Mouse (Mus musculus): ENCODE measurements at regions not wholly inside any gene's neighbourhood (a gene's known extent, or its start where the extent isn't known, plus 50 kb on each side); places are given as distances from the start of the nearest gene placed in this dataset.

DNA sequence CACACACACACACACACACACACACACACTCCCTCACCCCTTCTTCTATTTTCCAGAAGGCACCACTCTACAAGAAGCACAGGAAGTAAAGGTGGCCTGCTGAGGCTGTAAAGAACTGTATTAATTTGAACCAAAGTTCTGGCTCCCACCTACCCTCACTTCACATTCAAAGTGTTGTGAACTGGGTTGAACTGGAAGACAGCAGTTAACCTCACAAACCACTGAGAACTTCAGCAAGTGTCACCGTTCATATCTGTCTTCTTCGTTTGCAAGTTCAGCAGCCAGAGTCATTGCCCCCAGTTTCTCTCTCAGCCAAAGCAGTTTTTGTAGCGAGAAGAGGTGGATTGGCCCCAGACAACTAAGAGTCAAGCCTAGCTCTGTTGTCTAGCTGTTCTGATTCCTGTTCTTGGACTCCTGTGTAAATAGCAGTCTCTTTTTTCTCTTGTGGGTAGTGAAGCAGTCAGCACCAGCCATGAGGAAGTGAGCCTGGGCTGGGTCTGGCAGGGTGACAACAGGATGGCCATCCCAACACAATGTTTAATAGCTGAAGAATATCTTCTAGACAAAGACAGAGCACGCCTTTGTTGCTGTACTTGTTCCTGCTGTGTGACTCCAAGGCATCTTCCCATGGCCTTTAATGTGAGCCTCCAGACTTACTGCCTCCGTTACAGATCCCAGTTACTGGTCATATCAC, 452.0 kb upstream of the Meis1 start:
- peaks cover 12% of the 10 kb centered on the region for H3K4me1 ChIP-seq
- H3K27ac ChIP-seq (replicated peaks) = no peak overlapping the region; the same call in 1 of the 2 replicates
- no peaks in the 10 kb centered on the region for H3K36me3 ChIP-seq (replicated peaks)
- no peak overlapping the region for H3K4me3 ChIP-seq
- WGBS = 90% methylated on average over 5 of the region's 5 CpGs
- H3K27me3 ChIP-seq (replicated peaks; ENCODE audit: low read depth, poor library complexity, severe bottlenecking) = no peaks in the 10 kb centered on the region
- no peak for DNase-seq (ENCODE audit: low spot score)
- no peaks in the 10 kb centered on the region for H3K9me3 ChIP-seq

DNA sequence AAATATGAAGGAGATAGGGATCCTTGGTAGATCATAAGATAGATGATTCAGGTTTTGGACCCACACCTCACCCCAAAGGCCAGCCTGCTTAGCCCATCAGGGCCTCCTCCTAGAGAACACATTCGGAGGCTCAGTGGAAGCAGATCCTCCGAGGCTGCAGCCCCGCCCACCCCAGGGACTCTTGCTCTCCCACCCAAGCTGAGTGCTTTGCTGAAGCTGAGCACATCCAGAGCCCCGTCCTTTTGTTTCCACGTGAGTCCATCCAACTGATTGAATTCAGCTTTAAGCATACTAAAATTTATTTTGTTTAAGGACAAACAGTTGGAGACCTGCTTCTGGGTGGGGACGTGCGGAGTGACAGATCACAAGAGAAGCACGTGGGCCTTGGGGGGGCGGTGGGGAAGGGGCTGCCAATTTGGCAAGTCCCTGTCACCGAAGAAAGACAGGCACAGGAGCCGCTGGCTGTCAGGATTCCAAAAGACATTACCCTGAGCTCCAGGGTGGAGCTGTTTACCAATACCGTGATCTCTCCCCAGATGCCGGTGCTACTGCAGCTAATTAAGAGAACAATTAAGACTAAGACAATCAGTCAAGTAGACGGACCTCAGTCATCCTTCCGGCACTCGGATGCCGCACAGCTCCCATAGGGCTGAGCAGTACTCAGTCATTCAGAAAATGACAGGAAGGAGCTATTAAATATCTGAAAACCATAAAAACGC, 448.9 kb upstream of the Spred2 start:
- Histone ChIP-seq H3K27ac (replicated peaks) (no peak overlapping the region), H3K36me3 (replicated peaks) (no peaks in the 10 kb centered on the region), H3K9me3 (no peaks in the 10 kb centered on the region), H3K4me1 (peaks cover 8% of the 10 kb centered on the region), H3K27me3 (replicated peaks; ENCODE audit: low read depth, poor library complexity, severe bottlenecking) (no peaks in the 10 kb centered on the region), H3K4me3 (peak overlapping the region; percentile 32; the same call in 1 of the 2 replicates)
- 37% methylated on average over 18 of the region's 18 CpGs for WGBS
- no peak for DNase-seq (ENCODE audit: low spot score)

DNA sequence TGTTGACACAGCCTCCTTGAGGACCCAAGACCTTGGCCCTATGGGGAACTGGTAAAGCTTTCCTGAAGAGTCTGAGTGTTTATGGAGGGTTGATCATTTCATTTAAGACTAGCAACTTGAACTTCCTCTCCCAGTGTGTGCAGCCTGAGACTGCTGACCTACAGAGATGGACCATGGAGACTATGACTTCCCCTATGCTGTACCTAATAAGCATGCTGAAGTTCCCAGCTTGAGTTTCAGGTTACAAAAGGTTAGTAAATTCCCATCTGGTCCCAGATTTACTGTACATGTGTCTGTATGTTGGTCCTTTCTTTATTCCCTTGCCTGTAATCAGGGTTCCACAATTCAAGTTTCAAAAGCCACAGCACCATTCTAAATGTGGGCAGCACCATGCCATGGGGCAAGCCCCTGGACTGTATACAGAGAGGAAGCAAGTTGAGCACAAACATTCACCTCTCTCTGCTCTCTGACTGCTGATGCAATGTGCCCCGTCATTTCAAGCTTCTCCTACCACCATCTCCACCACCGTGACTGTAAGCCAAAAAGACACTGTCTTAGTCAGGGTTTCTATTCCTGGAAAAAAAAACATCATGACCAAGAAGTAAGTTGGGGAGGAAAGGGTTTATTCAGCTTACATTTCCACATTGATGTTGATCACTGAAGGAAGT, 431.0 kb upstream of the Spred2 start:
- no peaks in the 10 kb centered on the region for H3K27me3 ChIP-seq (replicated peaks; ENCODE audit: low read depth, poor library complexity, severe bottlenecking)
- no peaks in the 10 kb centered on the region for H3K36me3 ChIP-seq (replicated peaks)
- 82% methylated on average over 2 of the region's 2 CpGs for WGBS
- no peak overlapping the region for H3K27ac ChIP-seq (replicated peaks)
- no peak for DNase-seq (ENCODE audit: low spot score)
- 0 out of 2 replicates have a peak, but pooled peaks cover 3% of the 10 kb centered on the region for H3K9me3 ChIP-seq
- no peak overlapping the region for H3K4me3 ChIP-seq
- peaks cover 6% of the 10 kb centered on the region; the same call in 1 of the 2 replicates for H3K4me1 ChIP-seq

DNA sequence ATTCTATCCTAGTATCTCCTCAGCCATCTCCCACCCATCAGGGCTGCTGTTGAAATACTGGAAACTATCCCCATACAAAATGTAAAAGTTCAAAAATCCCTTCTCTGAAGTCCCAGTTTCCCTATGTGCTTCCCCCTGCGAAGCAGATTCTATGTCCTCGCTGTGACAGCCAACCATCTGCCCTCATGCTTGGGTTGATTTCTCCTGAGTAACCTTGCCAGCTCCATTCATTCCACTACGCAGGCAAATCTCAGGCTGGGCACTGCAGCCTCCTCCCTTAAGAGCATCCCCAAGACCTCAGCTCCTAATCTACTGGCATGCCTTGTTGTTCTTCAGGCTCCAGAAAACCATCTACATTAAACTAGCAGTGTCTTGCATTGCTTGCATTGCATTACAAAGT, 402.5 kb upstream of the Spred2 start:
- WGBS = 92% methylated on average over 3 of the region's 3 CpGs
- Histone ChIP-seq H3K4me3 (no peak overlapping the region), H3K27me3 (replicated peaks; ENCODE audit: low read depth, poor library complexity, severe bottlenecking) (peaks cover 11% of the 10 kb centered on the region; the same call in 1 of the 2 replicates), H3K9me3 (no peaks in the 10 kb centered on the region), H3K36me3 (replicated peaks) (no peaks in the 10 kb centered on the region), H3K4me1 (no peaks in the 10 kb centered on the region), H3K27ac (replicated peaks) (no peak overlapping the region)
- no peak for DNase-seq (ENCODE audit: low spot score)

DNA sequence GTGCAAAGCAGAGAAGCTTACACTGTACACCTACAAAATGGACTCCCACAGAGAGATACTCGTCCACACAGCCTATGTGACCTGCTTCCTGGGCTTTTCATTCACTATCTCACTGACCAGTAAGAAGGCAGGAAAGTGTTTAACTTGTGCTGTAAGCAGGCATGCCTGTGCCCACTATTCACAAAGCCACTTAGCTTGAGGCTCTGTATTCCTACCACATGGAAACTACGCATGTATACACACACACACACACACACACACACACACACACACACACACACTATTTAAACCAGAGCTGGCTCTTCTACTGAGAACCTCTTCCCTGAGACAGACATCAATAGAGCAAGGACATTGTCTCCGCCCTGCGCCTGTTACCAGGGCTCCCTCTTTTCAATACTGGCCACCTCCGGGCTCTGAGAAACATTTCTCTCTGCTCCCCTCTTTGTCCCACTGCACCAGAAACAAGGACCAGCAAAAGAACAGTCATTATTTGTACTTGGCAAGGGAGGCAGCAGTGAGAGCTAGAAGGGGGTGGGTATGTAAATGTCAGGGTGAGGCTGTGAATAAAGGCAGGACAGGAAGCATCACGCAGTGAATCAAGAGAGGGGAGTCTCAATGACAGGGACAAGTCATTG, 400.2 kb upstream of the Spred2 start:
- 46% methylated on average over 6 of the region's 6 CpGs for WGBS
- Histone ChIP-seq H3K27ac (replicated peaks) (no peak overlapping the region), H3K9me3 (no peaks in the 10 kb centered on the region), H3K4me3 (no peak overlapping the region), H3K36me3 (replicated peaks) (no peaks in the 10 kb centered on the region), H3K27me3 (replicated peaks; ENCODE audit: low read depth, poor library complexity, severe bottlenecking) (peaks cover 11% of the 10 kb centered on the region; the same call in 1 of the 2 replicates), H3K4me1 (no peaks in the 10 kb centered on the region)
- peak; percentile 18 for DNase-seq (ENCODE audit: low spot score)

DNA sequence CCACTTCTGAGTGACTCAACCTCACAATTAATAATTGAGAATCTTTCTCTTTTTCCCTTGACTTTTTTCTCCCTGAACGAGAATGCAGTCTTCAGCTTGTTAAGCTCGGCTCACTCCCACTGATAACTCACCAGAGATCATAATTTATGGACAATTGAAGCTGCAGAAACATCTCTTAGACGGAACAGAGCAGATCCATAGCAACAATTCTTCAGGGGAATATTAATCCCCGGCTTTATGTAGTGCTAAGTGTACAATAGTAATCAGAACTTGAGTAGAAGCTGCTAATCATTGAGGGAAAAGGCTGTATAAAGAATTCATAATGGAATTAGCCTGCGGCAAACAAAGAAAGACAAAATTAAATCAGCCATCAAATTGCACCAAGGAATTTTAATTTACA, 395.0 kb upstream of the Spred2 start:
- H3K4me1 ChIP-seq = peaks cover 20% of the 10 kb centered on the region
- H3K27ac ChIP-seq (replicated peaks) = no peak overlapping the region
- 80% methylated on average over 5 of the region's 5 CpGs for WGBS

DNA sequence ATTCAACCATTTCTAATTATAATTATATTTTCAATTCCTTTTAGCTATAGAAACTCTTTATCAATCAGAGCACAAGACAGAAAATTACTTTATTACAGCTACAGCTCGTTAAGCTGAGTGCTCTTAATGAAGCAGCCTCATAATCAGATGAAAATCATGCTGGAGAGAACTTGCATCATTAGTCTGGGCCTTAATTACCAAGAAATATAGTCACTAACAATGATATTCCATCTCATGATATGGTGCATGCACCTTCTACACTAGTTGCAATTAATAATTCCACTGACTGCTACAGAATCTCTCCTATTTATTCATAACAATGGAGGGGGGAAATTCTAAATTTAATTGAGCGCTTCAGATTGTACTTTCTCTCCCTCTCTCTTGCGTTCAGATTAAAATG, 393.5 kb upstream of the Spred2 start:
- H3K9me3 ChIP-seq = no peaks in the 10 kb centered on the region
- peaks cover 20% of the 10 kb centered on the region for H3K4me1 ChIP-seq
- DNase-seq (ENCODE audit: low spot score) = no peak
- H3K27me3 ChIP-seq (replicated peaks; ENCODE audit: low read depth, poor library complexity, severe bottlenecking) = peaks cover 17% of the 10 kb centered on the region
- H3K4me3 ChIP-seq = no peak overlapping the region
- H3K36me3 ChIP-seq (replicated peaks) = no peaks in the 10 kb centered on the region
- H3K27ac ChIP-seq (replicated peaks) = no peak overlapping the region
- 81% methylated on average over 3 of the region's 3 CpGs for WGBS

More for the DNA sequence above, 395.0 kb upstream of the Spred2 start:
- H3K9me3 ChIP-seq = no peaks in the 10 kb centered on the region
- H3K36me3 ChIP-seq (replicated peaks) = no peaks in the 10 kb centered on the region
- peaks cover 22% of the 10 kb centered on the region for H3K27me3 ChIP-seq (replicated peaks; ENCODE audit: low read depth, poor library complexity, severe bottlenecking)
- no peak overlapping the region for H3K4me3 ChIP-seq
- no peak for DNase-seq (ENCODE audit: low spot score)

DNA sequence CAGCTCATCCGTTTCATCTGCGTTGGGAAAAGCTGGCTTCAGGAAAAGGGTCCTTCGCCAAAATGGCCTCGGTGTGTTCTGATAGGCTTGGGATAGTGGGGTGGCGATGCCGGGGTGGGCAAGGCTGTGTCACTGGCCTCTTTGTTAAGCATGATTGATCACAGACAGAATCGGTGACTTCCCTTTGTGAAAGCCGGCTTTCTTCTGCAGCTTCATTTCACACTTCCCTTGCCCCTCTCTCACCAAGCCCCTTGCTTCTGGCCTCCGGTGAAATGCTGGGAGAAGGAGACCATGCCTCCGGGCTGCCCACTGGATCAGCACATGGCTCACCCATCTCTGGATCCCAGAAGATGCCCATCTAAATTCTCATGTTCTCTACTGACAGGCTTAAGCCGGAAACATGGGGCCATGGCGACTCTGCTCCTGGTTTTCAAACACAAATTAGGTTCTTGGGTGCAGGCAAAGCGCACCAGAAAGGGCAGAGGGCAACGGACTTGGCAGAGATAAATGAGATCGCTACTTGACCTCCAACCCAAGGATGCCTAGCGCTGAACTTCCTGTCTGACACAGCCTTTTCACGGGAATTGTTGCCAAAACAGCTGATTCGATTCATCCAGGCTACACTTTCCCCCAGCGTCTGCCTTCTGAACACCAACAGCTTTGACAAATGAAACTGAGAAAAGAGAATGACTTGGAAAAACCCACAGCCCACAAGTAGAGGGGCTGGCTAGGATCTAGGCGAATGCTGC, 392.7 kb upstream of the Spred2 start:
- peak overlapping the region; percentile 75 for H3K27ac ChIP-seq (replicated peaks)
- no peaks in the 10 kb centered on the region for H3K36me3 ChIP-seq (replicated peaks)
- peaks cover 20% of the 10 kb centered on the region for H3K4me1 ChIP-seq
- H3K27me3 ChIP-seq (replicated peaks; ENCODE audit: low read depth, poor library complexity, severe bottlenecking) = peaks cover 11% of the 10 kb centered on the region
- WGBS = 26% methylated on average over 20 of the region's 20 CpGs
- H3K4me3 ChIP-seq = peak overlapping the region; percentile 33
- peak; percentile 46 for DNase-seq (ENCODE audit: low spot score)
- no peaks in the 10 kb centered on the region for H3K9me3 ChIP-seq

DNA sequence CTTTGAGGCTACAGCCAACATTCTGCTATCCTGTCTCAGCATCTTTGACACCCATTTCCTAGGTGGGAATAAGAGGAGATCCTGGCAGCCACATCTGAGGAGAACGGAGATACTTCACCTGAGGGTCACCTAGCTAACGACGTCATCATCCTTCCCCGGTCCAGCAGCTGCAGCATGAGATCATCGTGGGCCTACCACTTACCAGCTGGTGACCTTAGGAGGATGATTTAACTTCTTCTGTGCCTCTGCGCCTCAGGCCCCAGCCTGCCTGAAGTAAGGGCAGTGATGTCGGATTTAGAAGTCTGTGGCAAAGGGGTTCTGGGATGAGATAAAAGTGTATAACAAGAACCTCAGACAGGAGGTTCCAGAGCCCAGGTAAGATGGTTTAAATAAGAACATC, 391.3 kb upstream of the Spred2 start:
- Histone ChIP-seq H3K36me3 (replicated peaks) (no peaks in the 10 kb centered on the region), H3K27me3 (replicated peaks; ENCODE audit: low read depth, poor library complexity, severe bottlenecking) (peaks cover 11% of the 10 kb centered on the region), H3K9me3 (no peaks in the 10 kb centered on the region), H3K4me1 (peaks cover 20% of the 10 kb centered on the region), H3K27ac (replicated peaks) (peak overlapping the region; percentile 75; the same call in 1 of the 2 replicates), H3K4me3 (no peak overlapping the region)
- 84% methylated on average over 7 of the region's 7 CpGs for WGBS
- DNase-seq (ENCODE audit: low spot score) = peak; percentile 9

DNA sequence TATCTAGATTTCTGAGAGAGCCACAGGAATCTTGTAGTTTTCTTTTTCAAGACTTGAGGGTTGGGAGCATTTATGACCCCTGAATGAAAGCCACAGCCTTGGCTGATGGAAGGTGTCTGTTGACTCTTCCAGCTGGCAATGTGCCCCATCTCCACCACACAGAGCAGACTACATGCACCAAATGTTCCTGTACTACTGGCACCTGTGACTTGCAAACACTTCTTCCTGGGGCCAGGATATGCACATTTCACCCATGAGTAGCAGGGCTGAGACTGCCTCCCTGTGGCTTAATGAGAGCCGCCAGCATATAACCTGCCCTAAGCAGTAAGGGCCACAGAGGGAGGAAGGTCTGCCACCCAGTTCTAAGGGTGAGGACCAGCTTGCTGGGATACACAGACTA, 390.5 kb upstream of the Spred2 start:
- no peaks in the 10 kb centered on the region for H3K36me3 ChIP-seq (replicated peaks)
- peaks cover 20% of the 10 kb centered on the region for H3K4me1 ChIP-seq
- H3K4me3 ChIP-seq = no peak overlapping the region
- H3K27me3 ChIP-seq (replicated peaks; ENCODE audit: low read depth, poor library complexity, severe bottlenecking) = peaks cover 11% of the 10 kb centered on the region
- 70% methylated on average over 1 of the region's 1 CpGs for WGBS
- H3K9me3 ChIP-seq = no peaks in the 10 kb centered on the region
- peak; percentile 13 for DNase-seq (ENCODE audit: low spot score)
- H3K27ac ChIP-seq (replicated peaks) = no peak overlapping the region

DNA sequence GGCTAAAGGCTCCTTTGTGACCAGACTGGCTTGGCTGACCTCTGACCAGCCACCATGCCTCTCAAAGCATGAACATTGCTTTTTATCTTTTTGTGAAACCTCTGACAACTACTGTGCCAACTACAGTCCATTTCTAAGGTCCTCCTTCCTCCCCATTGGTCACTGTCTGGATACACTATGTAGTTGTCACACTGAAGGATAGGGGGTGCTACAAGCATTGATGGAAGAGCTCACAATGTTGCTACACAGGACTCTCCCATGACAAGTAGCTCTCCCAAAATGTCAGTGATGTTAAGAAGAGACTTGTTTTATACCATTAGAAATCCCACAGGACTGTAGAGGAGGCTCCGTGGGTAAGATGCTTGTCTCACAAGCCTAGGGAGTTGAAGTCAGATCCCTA, 389.0 kb upstream of the Spred2 start:
- Histone ChIP-seq H3K36me3 (replicated peaks) (no peaks in the 10 kb centered on the region), H3K27ac (replicated peaks) (no peak overlapping the region), H3K27me3 (replicated peaks; ENCODE audit: low read depth, poor library complexity, severe bottlenecking) (peaks cover 11% of the 10 kb centered on the region), H3K4me1 (peaks cover 20% of the 10 kb centered on the region), H3K9me3 (no peaks in the 10 kb centered on the region), H3K4me3 (no peak overlapping the region)
- DNase-seq (ENCODE audit: low spot score) = peak; percentile 6
- 78% methylated on average over 1 of the region's 1 CpGs for WGBS

DNA sequence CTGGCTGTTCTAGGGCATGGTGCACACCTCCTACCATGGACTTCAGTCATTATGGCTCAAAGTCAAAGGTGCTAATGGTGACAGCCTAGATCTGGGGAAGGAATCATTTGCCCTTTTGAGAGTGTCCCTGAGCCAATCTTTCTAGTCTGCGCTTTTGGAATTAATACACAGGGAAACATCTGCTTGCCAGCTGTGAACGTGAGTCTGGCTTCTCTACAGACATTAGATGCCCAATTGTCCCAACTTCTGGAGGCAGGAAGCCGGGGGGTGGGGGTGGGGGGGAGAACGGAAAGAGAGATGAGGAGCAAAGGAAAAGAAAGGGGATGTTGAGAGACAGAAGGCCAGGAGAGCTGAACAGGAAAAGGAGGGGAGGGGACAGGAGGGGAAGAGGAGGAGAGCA, 377.9 kb upstream of the Spred2 start:
- peak; percentile 45 for DNase-seq (ENCODE audit: low spot score)
- Histone ChIP-seq H3K36me3 (replicated peaks) (no peaks in the 10 kb centered on the region), H3K27ac (replicated peaks) (no peak overlapping the region; the same call in 1 of the 2 replicates), H3K27me3 (replicated peaks; ENCODE audit: low read depth, poor library complexity, severe bottlenecking) (no peaks in the 10 kb centered on the region), H3K4me3 (no peak overlapping the region), H3K4me1 (peaks cover 10% of the 10 kb centered on the region), H3K9me3 (no peaks in the 10 kb centered on the region)
- 36% methylated on average over 4 of the region's 4 CpGs for WGBS

Data from embryonic facial prominence, embryonic 10.5 days (tissue).